Mouse (Mus musculus): ENCODE data around the gene Usp12. TPM values are rescaled to one million over a fixed set of nuclear protein-coding genes. Genes with fewer than 3 reads are reported as not detected.
A peak's percentile ranks its signal among the peaks of the same experiment; 100 is the strongest.

Gene Usp12
- polyA plus RNA-seq, 1 experiment from 2014 or later, result 13.1 TPM

- Histone ChIP-seq H3K9me3 (no peaks in the 10 kb centered on the region), H3K4me3 (no peak overlapping the region), H3K27ac (no peak overlapping the region), H3K4me1 (replicated peaks) (peaks cover 20% of the 10 kb centered on the region), H3K36me3 (peaks cover 5% of the 10 kb centered on the region), H3K27me3 (ENCODE audit: insufficient read depth, poor library complexity, severe bottlenecking) (no peaks in the 10 kb centered on the region)
- DNase-seq (ENCODE audit: low spot score), result no peak
- WGBS, result 49% methylated on average over 8 of the region's 8 CpGs
Measured at GRCm38 (mm10) chr5:146829528-146829927, 34.7 kb upstream of the Usp12 start.

GRCm38 (mm10) chr5:146823005-146823404 is 28.2 kb upstream of the Usp12 start:
- Histone ChIP-seq H3K27ac (no peak overlapping the region), H3K4me1 (replicated peaks) (peaks cover 7% of the 10 kb centered on the region), H3K9me3 (no peaks in the 10 kb centered on the region), H3K27me3 (ENCODE audit: insufficient read depth, poor library complexity, severe bottlenecking) (0 out of 2 replicates have a peak, but pooled peaks cover 3% of the 10 kb centered on the region), H3K4me3 (no peak overlapping the region), H3K36me3 (no peaks in the 10 kb centered on the region)
- no peak for DNase-seq (ENCODE audit: low spot score)
- WGBS, result 86% methylated on average over 5 of the region's 5 CpGs

GRCm38 (mm10) chr5:146818906-146819623 is 24.3 kb upstream of the Usp12 start:
- Histone ChIP-seq H3K27me3 (ENCODE audit: insufficient read depth, poor library complexity, severe bottlenecking) (0 out of 2 replicates have a peak, but pooled peaks cover 3% of the 10 kb centered on the region), H3K27ac (no peak overlapping the region), H3K4me1 (replicated peaks) (no peaks in the 10 kb centered on the region), H3K36me3 (no peaks in the 10 kb centered on the region), H3K9me3 (no peaks in the 10 kb centered on the region), H3K4me3 (no peak overlapping the region)
- no peak for DNase-seq (ENCODE audit: low spot score)
- 81% methylated on average over 8 of the region's 8 CpGs for WGBS

DNA sequence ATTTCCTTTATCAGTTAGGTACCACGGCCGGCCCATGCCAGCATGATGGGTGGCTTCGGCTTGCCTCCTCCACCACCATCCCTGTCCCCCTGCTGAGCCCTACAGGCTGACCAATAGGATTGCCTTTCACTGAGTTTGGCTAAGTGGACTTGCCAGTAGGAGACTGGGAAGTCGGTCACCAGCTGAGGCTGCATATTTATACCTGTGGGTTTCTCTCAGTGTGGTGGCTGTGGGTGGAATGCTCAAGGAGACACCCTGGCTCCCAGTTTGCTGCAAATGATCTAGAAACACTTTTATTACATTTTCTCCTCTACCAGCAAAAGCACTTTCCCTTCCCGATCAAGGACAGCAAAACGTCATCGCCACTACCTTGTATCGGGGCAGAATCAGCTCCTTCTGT is 22.8 kb upstream of the Usp12 start:
- Histone ChIP-seq H3K4me1 (replicated peaks) (no peaks in the 10 kb centered on the region), H3K27me3 (ENCODE audit: insufficient read depth, poor library complexity, severe bottlenecking) (no peaks in the 10 kb centered on the region), H3K36me3 (no peaks in the 10 kb centered on the region), H3K9me3 (no peaks in the 10 kb centered on the region), H3K4me3 (no peak overlapping the region), H3K27ac (no peak overlapping the region)
- WGBS, result 82% methylated on average over 8 of the region's 8 CpGs
- DNase-seq (ENCODE audit: low spot score), result no peak

GRCm38 (mm10) chr5:146815394-146815793 is 20.6 kb upstream of the Usp12 start:
- Histone ChIP-seq H3K9me3 (no peaks in the 10 kb centered on the region), H3K36me3 (no peaks in the 10 kb centered on the region), H3K4me1 (replicated peaks) (no peaks in the 10 kb centered on the region), H3K4me3 (no peak overlapping the region), H3K27me3 (ENCODE audit: insufficient read depth, poor library complexity, severe bottlenecking) (no peaks in the 10 kb centered on the region), H3K27ac (no peak overlapping the region)
- 82% methylated on average over 4 of the region's 4 CpGs for WGBS
- no peak for DNase-seq (ENCODE audit: low spot score)

- DNase-seq (ENCODE audit: low spot score), result no peak
Measured at GRCm38 (mm10) chr5:146813421-146813820, 18.6 kb upstream of the Usp12 start.

DNA sequence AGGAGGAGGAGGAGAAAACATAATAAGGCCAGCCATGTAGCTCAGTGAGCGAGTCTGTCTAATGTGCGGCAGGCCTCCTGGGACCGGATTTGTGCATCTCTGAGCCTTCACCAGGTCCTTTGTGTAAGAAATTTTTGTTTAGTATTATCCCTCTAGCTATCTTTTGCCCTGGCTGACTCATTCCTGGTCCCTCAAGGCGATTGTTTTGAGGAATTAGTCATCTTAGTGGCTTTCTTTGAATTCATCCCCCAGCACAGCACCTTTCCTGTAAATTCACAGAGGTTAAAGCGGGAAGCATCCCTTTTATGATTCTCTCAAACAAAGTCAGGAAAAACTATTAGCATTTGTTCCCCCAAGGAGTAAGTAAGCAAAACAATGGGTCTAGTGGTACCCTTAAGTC is 18.1 kb upstream of the Usp12 start:
- 91% methylated on average over 5 of the region's 5 CpGs for WGBS
- no peak overlapping the region for H3K27ac ChIP-seq
- H3K27me3 ChIP-seq (ENCODE audit: insufficient read depth, poor library complexity, severe bottlenecking), result no peaks in the 10 kb centered on the region
- DNase-seq (ENCODE audit: low spot score), result no peak
- no peaks in the 10 kb centered on the region for H3K4me1 ChIP-seq (replicated peaks)
- no peaks in the 10 kb centered on the region for H3K9me3 ChIP-seq
- no peak overlapping the region for H3K4me3 ChIP-seq
- no peaks in the 10 kb centered on the region for H3K36me3 ChIP-seq

More at GRCm38 (mm10) chr5:146813421-146813820, 18.6 kb upstream of the Usp12 start:
- no peak overlapping the region for H3K27ac ChIP-seq
- no peak overlapping the region for H3K4me3 ChIP-seq
- no peaks in the 10 kb centered on the region for H3K9me3 ChIP-seq
- no peaks in the 10 kb centered on the region for H3K27me3 ChIP-seq (ENCODE audit: insufficient read depth, poor library complexity, severe bottlenecking)
- H3K36me3 ChIP-seq, result no peaks in the 10 kb centered on the region
- WGBS, result 84% methylated on average over 4 of the region's 4 CpGs
- no peaks in the 10 kb centered on the region for H3K4me1 ChIP-seq (replicated peaks)

- 80% methylated on average over 5 of the region's 5 CpGs for WGBS
- H3K9me3 ChIP-seq, result no peaks in the 10 kb centered on the region
- H3K27me3 ChIP-seq (ENCODE audit: insufficient read depth, poor library complexity, severe bottlenecking), result no peaks in the 10 kb centered on the region
- H3K36me3 ChIP-seq, result no peaks in the 10 kb centered on the region
- no peak overlapping the region for H3K27ac ChIP-seq
- H3K4me1 ChIP-seq (replicated peaks), result no peaks in the 10 kb centered on the region
- H3K4me3 ChIP-seq, result no peak overlapping the region
- no peak for DNase-seq (ENCODE audit: low spot score)
Measured at GRCm38 (mm10) chr5:146809951-146810350, 15.1 kb upstream of the Usp12 start.

- Histone ChIP-seq H3K36me3 (no peaks in the 10 kb centered on the region), H3K4me1 (replicated peaks) (no peaks in the 10 kb centered on the region), H3K27me3 (ENCODE audit: insufficient read depth, poor library complexity, severe bottlenecking) (no peaks in the 10 kb centered on the region), H3K4me3 (no peak overlapping the region), H3K9me3 (peaks cover 14% of the 10 kb centered on the region), H3K27ac (no peak overlapping the region)
- 86% methylated on average over 8 of the region's 8 CpGs for WGBS
- DNase-seq (ENCODE audit: low spot score), result no peak
Measured at GRCm38 (mm10) chr5:146806004-146806430, 11.2 kb upstream of the Usp12 start.

GRCm38 (mm10) chr5:146798031-146798430 is 3.2 kb upstream of the Usp12 start:
- Histone ChIP-seq H3K4me3 (no peak overlapping the region), H3K36me3 (no peaks in the 10 kb centered on the region), H3K27ac (no peak overlapping the region), H3K4me1 (replicated peaks) (peaks cover 19% of the 10 kb centered on the region), H3K9me3 (peaks cover 14% of the 10 kb centered on the region), H3K27me3 (ENCODE audit: insufficient read depth, poor library complexity, severe bottlenecking) (no peaks in the 10 kb centered on the region)
- 46% methylated on average over 9 of the region's 9 CpGs for whole genome bisulfite sequencing
- DNase-seq (ENCODE audit: low spot score), result no peak

- no peak for DNase-seq (ENCODE audit: low spot score)
- H3K36me3 ChIP-seq, result no peaks in the 10 kb centered on the region
- no peak overlapping the region for H3K4me3 ChIP-seq
- no peaks in the 10 kb centered on the region for H3K9me3 ChIP-seq
- 73% methylated on average over 13 of the region's 13 CpGs for WGBS
- H3K4me1 ChIP-seq (replicated peaks), result peaks cover 39% of the 10 kb centered on the region
- no peaks in the 10 kb centered on the region for H3K27me3 ChIP-seq (ENCODE audit: insufficient read depth, poor library complexity, severe bottlenecking)
- no peak overlapping the region for H3K27ac ChIP-seq
Measured at GRCm38 (mm10) chr5:146795728-146796127, 922 bp upstream of the Usp12 start.

DNA sequence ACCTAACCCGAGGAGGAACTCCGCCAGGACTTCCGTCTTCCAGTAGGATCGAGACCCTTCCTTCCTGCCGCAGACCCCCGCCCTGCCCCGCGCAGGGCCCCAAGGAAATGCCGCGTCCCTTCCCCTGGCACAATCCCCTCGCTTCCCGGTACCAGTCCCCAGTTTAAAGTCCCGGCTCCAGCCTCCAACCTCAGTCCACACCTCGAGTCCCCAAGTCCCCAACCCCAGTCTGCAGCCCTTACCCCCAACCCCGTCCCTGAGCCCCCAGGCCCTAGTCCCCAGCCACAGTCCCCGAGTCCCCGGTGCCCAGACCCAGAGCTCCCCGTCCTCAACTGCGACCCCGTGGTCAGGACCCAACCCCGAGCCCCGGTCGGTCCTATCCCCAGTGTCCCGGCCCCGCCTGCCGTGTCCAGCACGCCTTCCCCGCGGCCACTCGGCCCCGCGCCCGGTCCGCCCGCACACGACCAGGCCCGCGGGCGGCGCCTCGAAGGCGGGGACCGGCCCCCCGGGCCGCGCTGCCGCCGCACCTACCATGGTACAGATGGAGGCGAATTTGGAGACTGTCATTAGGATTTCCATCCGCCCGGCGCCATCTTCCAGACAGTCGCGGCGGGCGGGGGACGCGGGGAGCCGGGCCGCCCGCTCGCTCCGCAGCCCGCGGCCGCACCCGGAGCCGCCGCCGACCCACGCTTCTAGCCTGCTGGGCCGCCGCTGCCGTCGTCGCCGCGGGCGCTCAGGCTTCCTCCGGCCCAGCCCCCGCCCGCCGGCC is 538 bp downstream of the Usp12 start:
- Histone ChIP-seq H3K4me1 (replicated peaks) (peaks cover 45% of the 10 kb centered on the region), H3K27ac (peak overlapping the region; percentile 95), H3K4me3 (peak overlapping the region; percentile 96), H3K9me3 (no peaks in the 10 kb centered on the region), H3K36me3 (no peaks in the 10 kb centered on the region), H3K27me3 (ENCODE audit: insufficient read depth, poor library complexity, severe bottlenecking) (no peaks in the 10 kb centered on the region)
- 1% methylated on average over 83 of the region's 83 CpGs for WGBS
- peak; percentile 65 for DNase-seq (ENCODE audit: low spot score)

DNA sequence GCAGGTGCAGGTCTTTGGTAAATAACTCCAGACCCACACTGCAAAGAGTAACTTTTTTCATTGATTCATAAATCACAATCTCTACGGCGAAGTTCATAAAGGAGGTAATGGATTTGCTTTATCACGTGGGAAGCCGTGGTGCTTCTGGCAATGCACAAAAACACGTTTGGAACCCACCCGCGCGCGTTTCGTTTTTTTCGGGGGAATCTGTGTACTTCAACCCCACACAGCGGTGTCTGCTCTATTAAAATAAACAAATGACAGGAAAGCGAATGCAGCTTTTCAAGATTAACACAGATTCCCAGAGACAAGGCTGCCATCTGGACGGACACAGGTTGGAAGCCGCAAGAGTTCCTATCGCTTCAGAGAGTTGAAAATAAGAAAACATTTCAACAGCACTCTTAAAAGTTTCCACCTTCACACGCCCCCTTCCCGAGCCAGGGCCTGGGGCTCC is 1.1 kb downstream of the Usp12 start:
- H3K4me3 ChIP-seq, result peak overlapping the region; percentile 96
- peak overlapping the region; percentile 95 for H3K27ac ChIP-seq
- H3K36me3 ChIP-seq, result no peaks in the 10 kb centered on the region
- H3K9me3 ChIP-seq, result no peaks in the 10 kb centered on the region
- no peaks in the 10 kb centered on the region for H3K27me3 ChIP-seq (ENCODE audit: insufficient read depth, poor library complexity, severe bottlenecking)
- H3K4me1 ChIP-seq (replicated peaks), result peaks cover 45% of the 10 kb centered on the region
- no peak for DNase-seq (ENCODE audit: low spot score)
- WGBS, result 13% methylated on average over 18 of the region's 18 CpGs

All from hindbrain, embryonic 10.5 days (tissue).